Mouse (Mus musculus) E14TG2a.4 (cell line): ENCODE data around the gene Klk11.

Source experiments
- CTCF ChIP-seq: conservative IDR thresholded peaks from 2 replicates; pipeline ENCODE4 v1.5.1; 2014; ENCODE audit warnings: low read length
- NANOG ChIP-seq: IDR thresholded peaks from 2 replicates; pipeline ENCODE4 v1.6.1; 2014; ENCODE audit warnings: borderline replicate concordance, low read length, mixed read lengths
- POU5F1 ChIP-seq: IDR thresholded peaks from 2 replicates; pipeline ENCODE4 v1.6.1; 2014; ENCODE audit warnings: low read length, borderline replicate concordance

- TF ChIP-seq CTCF (no peak), NANOG (no peak), POU5F1 (no peak)
Observed at GRCm38 (mm10) chr7:43774802-43775201, 398 bp downstream of the Klk11 start.
